Mouse (Mus musculus) common myeloid progenitor, adult 5-6 weeks (primary cell): Measurements from ENCODE around the gene Bola3. TPM values are rescaled to one million over a fixed set of nuclear protein-coding genes. Genes with fewer than 3 reads are reported as not detected.

ENCODE experiments used
- ATAC-seq: replicated peaks from 2 replicates; pipeline ENCODE4 v1.8.0; 2016; ENCODE audit warnings: low read depth, mild to moderate bottlenecking, moderate TSS enrichment, inconsistent platforms; ENCODE audit not compliant: poor library complexity, severe bottlenecking
- total RNA-seq: library from RNA; stranded (forward); fragments of 200-1000, 187-1606 nt; gene quantifications from 2 replicates; pipeline ENCODE4 v1.2.3, GENCODE M21; 2017

Gene Bola3
- total RNA-seq, result 89.1 and 97.5 TPM in 2 replicates

- peak; percentile 34 for ATAC-seq
Observed at GRCm38 (mm10) chr6:83348873-83349272, at the start of gene Bola3. Gene Bola3, plus strand, starts transcription at chr6:83349147.

- no peak for ATAC-seq
Observed at GRCm38 (mm10) chr6:83300447-83301229, 48.3 kb upstream of the Bola3 start.

- no peak for ATAC-seq
Observed at GRCm38 (mm10) chr6:83301294-83301693, 47.7 kb upstream of the Bola3 start.

GRCm38 (mm10) chr6:83302264-83302663 is 46.7 kb upstream of the Bola3 start:
- no peak for ATAC-seq

GRCm38 (mm10) chr6:83309017-83309416 is 39.9 kb upstream of the Bola3 start:
- no peak for ATAC-seq

GRCm38 (mm10) chr6:83311206-83311605 is 37.7 kb upstream of the Bola3 start:
- ATAC-seq, result no peak

- no peak for ATAC-seq
Observed at GRCm38 (mm10) chr6:83312021-83312420, 36.9 kb upstream of the Bola3 start.

GRCm38 (mm10) chr6:83312514-83312913 is 36.4 kb upstream of the Bola3 start:
- ATAC-seq, result no peak

- ATAC-seq, result no peak
Observed at GRCm38 (mm10) chr6:83315293-83315692, 33.7 kb upstream of the Bola3 start.

GRCm38 (mm10) chr6:83316022-83316421 is 32.9 kb upstream of the Bola3 start:
- ATAC-seq, result no peak

- peak; percentile 89 for ATAC-seq
Observed at GRCm38 (mm10) chr6:83317108-83317741, 31.7 kb upstream of the Bola3 start.

- no peak for ATAC-seq
Observed at GRCm38 (mm10) chr6:83321927-83322326, 27.0 kb upstream of the Bola3 start.

- no peak for ATAC-seq
Observed at GRCm38 (mm10) chr6:83322794-83323193, 26.2 kb upstream of the Bola3 start.

- ATAC-seq, result peak; percentile 48
Observed at GRCm38 (mm10) chr6:83323652-83324419, 25.1 kb upstream of the Bola3 start.

- peak; percentile 94 for ATAC-seq
Observed at GRCm38 (mm10) chr6:83325525-83326393, 23.2 kb upstream of the Bola3 start, which contains the start of the genes Mthfd2 and Mob1a. Gene Mthfd2, minus strand, starts transcription at chr6:83325908. Gene Mob1a, plus strand, starts transcription at chr6:83326016.

- ATAC-seq, result no peak
Observed at GRCm38 (mm10) chr6:83326394-83326736, 22.6 kb upstream of the Bola3 start.

GRCm38 (mm10) chr6:83326761-83327160 is 22.2 kb upstream of the Bola3 start:
- ATAC-seq, result no peak

- ATAC-seq, result no peak
Observed at GRCm38 (mm10) chr6:83327591-83328190, 21.3 kb upstream of the Bola3 start.

- ATAC-seq, result no peak
Observed at GRCm38 (mm10) chr6:83341387-83341786, 7.6 kb upstream of the Bola3 start.
